Mouse (Mus musculus): ENCODE results near the gene Ak1.

DNA sequence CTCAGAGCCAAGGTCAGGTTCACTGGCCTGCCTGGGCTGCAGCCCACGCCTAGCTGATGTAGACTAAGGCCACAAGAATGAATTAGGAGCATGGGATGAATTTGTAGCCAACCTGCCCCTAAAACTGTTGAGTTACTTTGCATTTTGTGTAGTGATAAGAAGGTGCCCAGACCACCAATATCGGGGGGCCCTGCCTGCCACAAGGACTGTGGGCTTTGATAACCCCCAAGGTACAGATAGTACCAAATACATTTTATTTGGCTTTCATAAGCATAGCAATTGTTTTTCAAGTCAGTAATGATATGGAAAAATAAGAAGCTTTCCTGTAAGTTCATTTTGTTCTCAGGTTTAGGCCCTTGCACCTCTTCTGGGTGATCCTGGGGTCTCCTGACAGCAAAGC lies 37.3 kb downstream of the Ak1 start:
- TF ChIP-seq CTCF (IDR thresholded peaks at IDR 0.05; ENCODE audit: control insufficient read depth, insufficient read depth, low read length) (no peak), POLR2A (IDR thresholded peaks at IDR 0.05; ENCODE audit: borderline replicate concordance, control insufficient read depth, low read depth, low read length) (no peak)
